Mouse (Mus musculus): ENCODE data around the gene Gdf11. TPM values are rescaled to one million over a fixed set of nuclear protein-coding genes. Genes with fewer than 3 reads are reported as not detected.

The Gdf11 gene
- polyA plus RNA-seq, 1 experiment from 2014 or later, result 4.5 TPM

DNA sequence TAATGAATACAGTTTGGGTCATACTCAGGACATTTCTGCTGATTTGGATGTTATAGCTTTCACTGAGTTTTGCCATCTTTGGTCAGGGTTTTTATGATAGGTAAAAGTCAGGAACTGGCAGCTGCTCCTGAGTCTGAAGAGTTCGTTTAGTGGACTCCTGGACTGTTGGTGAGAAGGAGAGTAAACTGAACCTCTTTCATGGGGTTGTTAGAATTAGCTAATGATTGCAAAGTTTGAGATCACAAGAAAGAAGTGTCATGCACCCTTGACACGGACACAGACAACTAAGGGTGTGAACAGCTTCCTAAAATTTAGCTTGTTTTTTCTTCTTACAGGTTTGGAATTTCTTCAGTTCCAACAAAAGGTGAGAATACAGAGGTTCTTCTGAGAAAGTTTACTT lies 43.1 kb downstream of the Gdf11 start:
- ATAC-seq (ENCODE audit: insufficient read depth), result no peak
- no peak overlapping the region for H3K27ac ChIP-seq (ENCODE audit: low read depth)
- H3K4me1 ChIP-seq (ENCODE audit: insufficient read depth), result no peaks in the 10 kb centered on the region
- H3K36me3 ChIP-seq (ENCODE audit: insufficient read depth), result peaks cover 63% of the 10 kb centered on the region
- no peaks in the 10 kb centered on the region for H3K9me3 ChIP-seq (ENCODE audit: low read depth, low read length)
- no peak for TF ChIP-seq CTCF (IDR thresholded peaks at IDR 0.05; ENCODE audit: low read depth)
- H3K4me2 ChIP-seq, result no peak overlapping the region
- DNase-seq, result no peak
- H3K4me3 ChIP-seq (ENCODE audit: low read depth, low read length), result no peak overlapping the region
- 64% methylated on average over 2 of the region's 2 CpGs for WGBS
- no peak overlapping the region for H3K9ac ChIP-seq
- no peaks in the 10 kb centered on the region for H3K27me3 ChIP-seq (ENCODE audit: insufficient read depth, low read length)

- TF ChIP-seq CTCF (IDR thresholded peaks at IDR 0.05; ENCODE audit: low read depth), result no peak
- no peak for ATAC-seq (ENCODE audit: insufficient read depth)
- no peak overlapping the region for H3K9ac ChIP-seq
- no peaks in the 10 kb centered on the region for H3K27me3 ChIP-seq (ENCODE audit: insufficient read depth, low read length)
- no peak overlapping the region for H3K4me2 ChIP-seq
- no peak overlapping the region for H3K27ac ChIP-seq (ENCODE audit: low read depth)
- peaks cover 75% of the 10 kb centered on the region for H3K36me3 ChIP-seq (ENCODE audit: insufficient read depth)
- no peak for DNase-seq
- H3K4me3 ChIP-seq (ENCODE audit: low read depth, low read length), result no peak overlapping the region
- no peaks in the 10 kb centered on the region for H3K9me3 ChIP-seq (ENCODE audit: low read depth, low read length)
- no peaks in the 10 kb centered on the region for H3K4me1 ChIP-seq (ENCODE audit: insufficient read depth)
- 93% methylated on average over 4 of the region's 4 CpGs for WGBS
Observed at GRCm38 (mm10) chr10:128846664-128847063, 44.9 kb downstream of the Gdf11 start.

DNA sequence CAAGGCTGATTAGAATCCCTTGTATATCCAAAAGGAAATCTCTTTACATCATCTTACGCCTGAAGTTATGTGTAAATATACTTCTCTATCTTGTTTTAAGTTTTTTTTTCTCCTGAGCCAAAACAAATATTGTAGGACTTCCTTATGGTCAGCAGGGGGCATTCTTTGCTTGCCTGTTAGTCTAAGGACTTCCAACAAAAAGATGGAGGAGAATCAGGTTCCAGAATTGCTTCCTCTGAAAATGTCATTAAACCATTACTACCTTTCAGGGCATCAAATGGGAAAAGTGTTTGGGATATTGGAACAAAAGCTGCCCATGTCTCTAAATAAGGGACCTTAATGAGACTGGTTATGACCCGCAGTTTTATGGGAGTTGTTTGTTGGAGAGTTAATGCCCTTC lies 46.0 kb downstream of the Gdf11 start:
- Histone ChIP-seq H3K27me3 (ENCODE audit: insufficient read depth, low read length) (no peaks in the 10 kb centered on the region), H3K9ac (no peak overlapping the region), H3K27ac (ENCODE audit: low read depth) (no peak overlapping the region), H3K4me2 (no peak overlapping the region), H3K36me3 (ENCODE audit: insufficient read depth) (peaks cover 81% of the 10 kb centered on the region), H3K4me3 (ENCODE audit: low read depth, low read length) (no peak overlapping the region), H3K9me3 (ENCODE audit: low read depth, low read length) (no peaks in the 10 kb centered on the region), H3K4me1 (ENCODE audit: insufficient read depth) (no peaks in the 10 kb centered on the region)
- DNase-seq (peak; percentile 76), ATAC-seq (ENCODE audit: insufficient read depth) (no peak)
- TF ChIP-seq CTCF (IDR thresholded peaks at IDR 0.05; ENCODE audit: low read depth), result peak; percentile 60
- 75% methylated on average over 2 of the region's 2 CpGs for WGBS

- no peak for TF ChIP-seq CTCF (IDR thresholded peaks at IDR 0.05; ENCODE audit: low read depth)
- Histone ChIP-seq H3K27ac (ENCODE audit: low read depth) (no peak overlapping the region), H3K9me3 (ENCODE audit: low read depth, low read length) (no peaks in the 10 kb centered on the region), H3K9ac (no peak overlapping the region), H3K4me1 (ENCODE audit: insufficient read depth) (no peaks in the 10 kb centered on the region), H3K36me3 (ENCODE audit: insufficient read depth) (peaks cover 78% of the 10 kb centered on the region), H3K4me3 (ENCODE audit: low read depth, low read length) (no peak overlapping the region), H3K4me2 (no peak overlapping the region), H3K27me3 (ENCODE audit: insufficient read depth, low read length) (no peaks in the 10 kb centered on the region)
- no peak for ATAC-seq (ENCODE audit: insufficient read depth)
- no peak for DNase-seq
- 90% methylated on average over 5 of the region's 5 CpGs for WGBS
Observed at GRCm38 (mm10) chr10:128843260-128843659, 48.3 kb downstream of the Gdf11 start.

GRCm38 (mm10) chr10:128840612-128841011 lies 50.9 kb downstream of the Gdf11 start:
- H3K4me2 ChIP-seq, result no peak overlapping the region
- no peaks in the 10 kb centered on the region for H3K9me3 ChIP-seq (ENCODE audit: low read depth, low read length)
- no peak for ATAC-seq (ENCODE audit: insufficient read depth)
- H3K27ac ChIP-seq (ENCODE audit: low read depth), result no peak overlapping the region
- no peaks in the 10 kb centered on the region for H3K4me1 ChIP-seq (ENCODE audit: insufficient read depth)
- no peak overlapping the region for H3K4me3 ChIP-seq (ENCODE audit: low read depth, low read length)
- no peaks in the 10 kb centered on the region for H3K27me3 ChIP-seq (ENCODE audit: insufficient read depth, low read length)
- no peak for DNase-seq
- TF ChIP-seq CTCF (IDR thresholded peaks at IDR 0.05; ENCODE audit: low read depth), result no peak
- peaks cover 71% of the 10 kb centered on the region for H3K36me3 ChIP-seq (ENCODE audit: insufficient read depth)
- no peak overlapping the region for H3K9ac ChIP-seq

- Histone ChIP-seq H3K9ac (no peak overlapping the region), H3K4me3 (ENCODE audit: low read depth, low read length) (no peak overlapping the region), H3K9me3 (ENCODE audit: low read depth, low read length) (no peaks in the 10 kb centered on the region), H3K4me2 (no peak overlapping the region), H3K27me3 (ENCODE audit: insufficient read depth, low read length) (no peaks in the 10 kb centered on the region), H3K36me3 (ENCODE audit: insufficient read depth) (peaks cover 72% of the 10 kb centered on the region), H3K27ac (ENCODE audit: low read depth) (no peak overlapping the region), H3K4me1 (ENCODE audit: insufficient read depth) (no peaks in the 10 kb centered on the region)
- ATAC-seq (ENCODE audit: insufficient read depth) (no peak), DNase-seq (no peak)
- TF ChIP-seq CTCF (IDR thresholded peaks at IDR 0.05; ENCODE audit: low read depth), result no peak
Observed at GRCm38 (mm10) chr10:128839434-128839833, 52.1 kb downstream of the Gdf11 start.

DNA sequence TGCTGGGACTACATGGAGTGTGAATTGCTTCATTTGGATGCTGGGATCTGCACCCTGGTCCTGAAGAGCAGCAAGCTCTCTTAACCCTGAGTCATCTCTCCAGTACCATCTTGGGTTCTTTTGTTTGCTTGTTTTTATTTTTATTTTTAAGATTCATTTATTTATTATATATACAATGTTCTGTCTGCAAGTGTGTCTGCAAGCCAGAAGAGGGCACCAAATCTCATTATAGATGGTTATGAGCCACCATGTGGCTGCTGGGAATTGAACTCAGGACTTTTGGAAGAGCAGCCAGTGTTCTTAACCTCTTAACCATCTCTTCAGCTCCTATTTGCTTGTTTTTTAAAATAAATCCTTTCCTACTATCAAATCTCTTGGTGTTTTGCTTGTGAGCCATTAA lies 54.1 kb downstream of the Gdf11 start:
- Histone ChIP-seq H3K27ac (ENCODE audit: low read depth) (no peak overlapping the region), H3K4me1 (ENCODE audit: insufficient read depth) (no peaks in the 10 kb centered on the region), H3K4me3 (ENCODE audit: low read depth, low read length) (no peak overlapping the region), H3K9me3 (ENCODE audit: low read depth, low read length) (no peaks in the 10 kb centered on the region), H3K36me3 (ENCODE audit: insufficient read depth) (peaks cover 70% of the 10 kb centered on the region), H3K9ac (no peak overlapping the region), H3K4me2 (no peak overlapping the region), H3K27me3 (ENCODE audit: insufficient read depth, low read length) (no peaks in the 10 kb centered on the region)
- ATAC-seq (ENCODE audit: insufficient read depth), result no peak
- TF ChIP-seq CTCF (IDR thresholded peaks at IDR 0.05; ENCODE audit: low read depth), result no peak
- DNase-seq, result no peak

Other genes starting within 250 kb of the Gdf11 start
- 2.0 and 3.5 TPM in 2 replicates for gene Ikzf4, start 245.7 kb downstream of the Gdf11 start, polyA plus RNA-seq (2014; fragmentation: Nextera tagmentation; extraction: Ambion mirVana)
- 9.3 and 9.8 TPM in 2 replicates for gene Suox, start 217.6 kb downstream of the Gdf11 start, polyA plus RNA-seq (2014; fragmentation: Nextera tagmentation; extraction: Ambion mirVana)
- 63.6 and 66.8 TPM in 2 replicates for gene Rab5b, start 195.5 kb downstream of the Gdf11 start, polyA plus RNA-seq (2014; fragmentation: Nextera tagmentation; extraction: Ambion mirVana)
- 1.4 TPM in 2 replicates for gene Pmel, start 187.5 kb downstream of the Gdf11 start, polyA plus RNA-seq (2014; fragmentation: Nextera tagmentation; extraction: Ambion mirVana)
- 105 and 109 TPM in 2 replicates for gene Cdk2, start 186.7 kb downstream of the Gdf11 start, polyA plus RNA-seq (2014; fragmentation: Nextera tagmentation; extraction: Ambion mirVana)
- gene Dgka, start 146.9 kb downstream of the Gdf11 start, polyA plus RNA-seq (2014; fragmentation: Nextera tagmentation; extraction: Ambion mirVana), result 6.9 and 7.0 TPM in 2 replicates
- 37.4 and 39.1 TPM in 2 replicates for gene Pym1, start 143.8 kb downstream of the Gdf11 start, polyA plus RNA-seq (2014; fragmentation: Nextera tagmentation; extraction: Ambion mirVana)
- gene Mmp19, start 100.8 kb downstream of the Gdf11 start, polyA plus RNA-seq (2014; fragmentation: Nextera tagmentation; extraction: Ambion mirVana), result 1.5 and 2.1 TPM in 2 replicates
- 34.9 and 38.2 TPM in 2 replicates for gene Dnajc14, start 87.7 kb downstream of the Gdf11 start, polyA plus RNA-seq (2014; fragmentation: Nextera tagmentation; extraction: Ambion mirVana)
- 12.1 and 15.1 TPM in 2 replicates for gene Tmem198b, start 87.3 kb downstream of the Gdf11 start, polyA plus RNA-seq (2014; fragmentation: Nextera tagmentation; extraction: Ambion mirVana)
- 223 and 227 TPM in 2 replicates for gene Sarnp, start 74.4 kb downstream of the Gdf11 start, polyA plus RNA-seq (2014; fragmentation: Nextera tagmentation; extraction: Ambion mirVana)
- gene Ormdl2, start 70.1 kb downstream of the Gdf11 start, polyA plus RNA-seq (2014; fragmentation: Nextera tagmentation; extraction: Ambion mirVana), result 55.8 and 63.9 TPM in 2 replicates
- 458 and 459 TPM in 2 replicates for gene Cd63, start 9.3 kb upstream of the Gdf11 start, polyA plus RNA-seq (2014; fragmentation: Nextera tagmentation; extraction: Ambion mirVana)
- gene Rdh5, start 31.2 kb upstream of the Gdf11 start, polyA plus RNA-seq (2014; fragmentation: Nextera tagmentation; extraction: Ambion mirVana), result 10.5 and 12.5 TPM in 2 replicates
- gene Bloc1s1, start 32.3 kb upstream of the Gdf11 start, polyA plus RNA-seq (2014; fragmentation: Nextera tagmentation; extraction: Ambion mirVana), result 175 and 180 TPM in 2 replicates
- gene Itga7, start 42.1 kb upstream of the Gdf11 start, polyA plus RNA-seq (2014; fragmentation: Nextera tagmentation; extraction: Ambion mirVana), result 1.5 and 2.1 TPM in 2 replicates
- gene Mettl7b, start 69.3 kb upstream of the Gdf11 start, polyA plus RNA-seq (2014; fragmentation: Nextera tagmentation; extraction: Ambion mirVana), result not detected in 2 replicates
- gene Olfr9, start 97.7 kb upstream of the Gdf11 start, polyA plus RNA-seq (2014; fragmentation: Nextera tagmentation; extraction: Ambion mirVana), result not detected in 2 replicates
- not detected in 2 replicates for gene Olfr763, start 119.1 kb upstream of the Gdf11 start, polyA plus RNA-seq (2014; fragmentation: Nextera tagmentation; extraction: Ambion mirVana)
- gene Olfr764-ps1, start 148.2 kb upstream of the Gdf11 start, polyA plus RNA-seq (2014; fragmentation: Nextera tagmentation; extraction: Ambion mirVana), result not detected in 2 replicates
- gene Olfr765, start 158.3 kb upstream of the Gdf11 start, polyA plus RNA-seq (2014; fragmentation: Nextera tagmentation; extraction: Ambion mirVana), result not detected in 2 replicates
- not detected in 2 replicates for gene Olfr766-ps1, start 177.3 kb upstream of the Gdf11 start, polyA plus RNA-seq (2014; fragmentation: Nextera tagmentation; extraction: Ambion mirVana)
- gene Olfr767, start 191.2 kb upstream of the Gdf11 start, polyA plus RNA-seq (2014; fragmentation: Nextera tagmentation; extraction: Ambion mirVana), result not detected in 2 replicates
- gene Olfr768, start 207.7 kb upstream of the Gdf11 start, polyA plus RNA-seq (2014; fragmentation: Nextera tagmentation; extraction: Ambion mirVana), result not detected in 2 replicates
- gene Olfr769, start 226.1 kb upstream of the Gdf11 start, polyA plus RNA-seq (2014; fragmentation: Nextera tagmentation; extraction: Ambion mirVana), result not detected in 2 replicates
- not detected in 2 replicates for gene Olfr770, start 247.3 kb upstream of the Gdf11 start, polyA plus RNA-seq (2014; fragmentation: Nextera tagmentation; extraction: Ambion mirVana)